Mouse (Mus musculus) intestine, postnatal 0 days (tissue): ENCODE data around the gene Tyro3. TPM values are rescaled to one million over a fixed set of nuclear protein-coding genes. Genes with fewer than 3 reads are reported as not detected.

Experiments used
- ATAC-seq: fragments of 200-750 bp; cut with Nextera tagmentation; 2 replicates; pipeline ENCODE4 v1.8.0; 2017; ENCODE audit warnings: mild to moderate bottlenecking, moderate TSS enrichment, moderate library complexity
- H3K27ac ChIP-seq: fragments of 300-500 bp; sonication (generic); 2 replicates; pipeline ENCODE4 v1.5.1; 2014; ENCODE audit warnings: mild to moderate bottlenecking, low read depth, low read length, moderate library complexity
- H3K27me3 ChIP-seq: fragments of 300-500 bp; sonication (generic); replicated peaks from 2 replicates; pipeline ENCODE4 v1.6.1; 2014; ENCODE audit warnings: low read length, mixed read lengths; ENCODE audit not compliant: control insufficient read depth, insufficient read depth
- H3K36me3 ChIP-seq: fragments of 300-500 bp; sonication (generic); 2 replicates; pipeline ENCODE4 v1.6.1; 2014; ENCODE audit warnings: mild to moderate bottlenecking, moderate library complexity; ENCODE audit not compliant: control insufficient read depth, insufficient read depth
- H3K4me1 ChIP-seq: fragments of 300-500 bp; sonication (generic); replicated peaks from 2 replicates; pipeline ENCODE4 v1.6.1; 2014; ENCODE audit warnings: antibody characterized with exemption, low read length, mixed read lengths; ENCODE audit not compliant: control insufficient read depth, insufficient read depth
- H3K4me2 ChIP-seq: fragments of 300-500 bp; sonication (generic); replicated peaks from 2 replicates; pipeline ENCODE4 v1.6.1; 2014; ENCODE audit warnings: low read depth, mild to moderate bottlenecking, moderate library complexity
- H3K4me3 ChIP-seq: fragments of 300-500 bp; sonication (generic); 2 replicates; pipeline ENCODE4 v1.5.1; 2014; ENCODE audit warnings: low read depth, low read length
- H3K9ac ChIP-seq: fragments of 300-500 bp; sonication (generic); 2 replicates; pipeline ENCODE4 v1.6.1; 2014; ENCODE audit warnings: mild to moderate bottlenecking, low read depth, low read length
- H3K9me3 ChIP-seq: fragments of 300-500 bp; sonication (generic); 2 replicates; pipeline ENCODE4 v1.6.1; 2016; ENCODE audit warnings: mixed run types; ENCODE audit not compliant: control insufficient read depth
- CTCF ChIP-seq: sonication (generic); IDR thresholded peaks from 2 replicates; pipeline ENCODE4 v1.5.1; 2016; ENCODE audit warnings: low read depth, mild to moderate bottlenecking, control low read depth, antibody characterized with exemption, moderate library complexity
- WGBS: fragments of 180-500 bp; shearing (Covaris S2); extraction: QIAGEN DNeasy Blood & Tissue Kit; methylation state at CpG from one replicate; pipeline ENCODE4 v1.1.7; 2014; 5-methylcytosine and 5-hydroxymethylcytosine counted together
- polyA plus RNA-seq: library from polyadenylated mRNA; unstranded; fragments of >200 nt; fragmentation: Nextera tagmentation; extraction: Ambion mirVana; gene quantifications from 2 replicates; pipeline ENCODE4 v1.2.1, GENCODE M21; 2015

Tyro3 gene
- polyA plus RNA-seq, 1 experiment from 2014 or later: 4.5 TPM

DNA sequence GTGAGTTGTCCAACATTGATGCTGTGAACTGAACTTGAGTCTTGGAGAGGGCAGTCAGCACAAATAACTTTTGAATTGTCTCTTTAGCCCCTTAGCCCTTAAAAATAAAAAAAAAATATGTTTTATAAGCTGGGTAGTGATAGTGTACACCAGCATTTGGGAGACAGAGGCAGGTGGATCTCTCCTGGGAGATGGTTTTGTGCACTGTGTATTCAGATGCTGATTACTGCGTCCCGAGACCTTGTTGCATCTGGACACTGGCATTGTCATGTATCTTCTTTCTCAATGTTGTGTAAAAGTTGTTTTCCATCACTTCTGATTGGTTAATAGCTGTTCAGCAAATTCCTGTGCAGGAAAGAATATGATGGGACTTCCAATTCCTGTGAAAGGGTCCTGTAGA, 59.8 kb downstream of the Tyro3 start:
- no peak for TF ChIP-seq CTCF
- no peaks in the 10 kb centered on the region for H3K27me3 ChIP-seq
- ATAC-seq: no peak
- H3K4me1 ChIP-seq: no peaks in the 10 kb centered on the region
- no peak overlapping the region for H3K9ac ChIP-seq
- H3K4me3 ChIP-seq: no peak overlapping the region
- no peaks in the 10 kb centered on the region for H3K36me3 ChIP-seq
- 75% methylated on average over 2 of the region's 2 CpGs for WGBS
- no peaks in the 10 kb centered on the region for H3K9me3 ChIP-seq
- no peak overlapping the region for H3K4me2 ChIP-seq
- H3K27ac ChIP-seq: no peak overlapping the region

DNA sequence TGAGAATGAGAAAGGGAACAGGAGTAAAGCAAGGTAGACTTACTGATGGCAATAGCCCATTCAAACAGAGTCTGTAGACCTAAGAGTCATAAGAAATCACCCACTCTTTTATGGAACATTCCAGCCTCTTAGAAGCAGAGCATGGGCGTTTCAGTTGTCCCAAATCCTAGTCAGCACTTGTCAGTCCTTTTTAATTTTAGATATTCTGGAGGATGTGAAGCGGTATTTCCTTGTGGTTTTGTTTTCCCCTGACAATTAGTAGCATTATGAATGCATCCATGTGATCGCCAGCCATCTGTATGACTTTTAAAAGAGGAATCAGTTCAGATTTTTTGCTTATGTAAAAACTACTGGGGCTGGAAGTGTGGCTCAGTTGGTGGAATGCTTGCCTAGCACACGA, 67.0 kb downstream of the Tyro3 start:
- H3K27ac ChIP-seq: no peak overlapping the region
- no peak overlapping the region for H3K9ac ChIP-seq
- TF ChIP-seq CTCF: no peak
- H3K36me3 ChIP-seq: no peaks in the 10 kb centered on the region
- no peak overlapping the region for H3K4me2 ChIP-seq
- 67% methylated on average over 4 of the region's 4 CpGs for WGBS
- ATAC-seq: no peak
- no peak overlapping the region for H3K4me3 ChIP-seq
- no peaks in the 10 kb centered on the region for H3K9me3 ChIP-seq
- no peaks in the 10 kb centered on the region for H3K4me1 ChIP-seq
- H3K27me3 ChIP-seq: no peaks in the 10 kb centered on the region; the same call in 1 of the 2 replicates

Other genes with a start within 250 kb of the Tyro3 start
- 15.6 and 18.7 TPM in 2 replicates for gene Nusap1, start 179.4 kb upstream of the Tyro3 start, polyA plus RNA-seq
- gene Oip5, start 179.3 kb upstream of the Tyro3 start, polyA plus RNA-seq: 6.6 and 6.7 TPM in 2 replicates
- gene Ndufaf1, start 134.9 kb upstream of the Tyro3 start, polyA plus RNA-seq: 24.3 and 26.6 TPM in 2 replicates
- gene Rtf1, start 122.7 kb upstream of the Tyro3 start, polyA plus RNA-seq: 29.4 and 32.1 TPM in 2 replicates
- 5.3 and 6.2 TPM in 2 replicates for gene Itpka, start 55.4 kb upstream of the Tyro3 start, polyA plus RNA-seq
- gene Ltk, start 37.3 kb upstream of the Tyro3 start, polyA plus RNA-seq: 1.5 and 1.6 TPM in 2 replicates
- 8.2 and 10.7 TPM in 2 replicates for gene Rpap1, start 10.2 kb upstream of the Tyro3 start, polyA plus RNA-seq
- 8.9 and 11.2 TPM in 2 replicates for gene Mga, start 99.5 kb downstream of the Tyro3 start, polyA plus RNA-seq
- 1.5 and 1.6 TPM in 2 replicates for gene Mapkbp1, start 175.0 kb downstream of the Tyro3 start, polyA plus RNA-seq
- gene Jmjd7, start 229.8 kb downstream of the Tyro3 start, polyA plus RNA-seq: 8.9 and 9.1 TPM in 2 replicates
- gene Gm28042, start 229.8 kb downstream of the Tyro3 start, polyA plus RNA-seq: 1.3 TPM in 2 replicates
- 0.81 and 0.99 TPM in 2 replicates for gene Pla2g4b, start 235.7 kb downstream of the Tyro3 start, polyA plus RNA-seq